Mouse (Mus musculus): Measurements from ENCODE around the gene Nol9.

GRCm38 (mm10) chr4:152079261-152079660 lies 40.1 kb downstream of the Nol9 start:
- TF ChIP-seq CTCF (conservative IDR thresholded peaks at IDR 0.05; ENCODE audit: insufficient read depth, insufficient read length, low read depth, low read length) (no peak), POLR2A (IDR thresholded peaks at IDR 0.05; ENCODE audit: low read depth, low read length) (no peak)
